Mouse (Mus musculus) heart, postnatal 0 days (tissue): Measurements from ENCODE around the gene Crisp3. TPM values are rescaled to one million over a fixed set of nuclear protein-coding genes. Genes with fewer than 3 reads are reported as not detected.

Experiments used
- polyA plus RNA-seq: library from polyadenylated mRNA; unstranded; fragments of >200 nt; fragmentation: Nextera tagmentation; extraction: Ambion mirVana; gene quantifications from 2 replicates; pipeline ENCODE4 v1.2.1, GENCODE M21; 2015
- total RNA-seq: library from RNA; depleted of rRNA; stranded (reverse); fragments of >200 nt; gene quantifications from 2 replicates; pipeline ENCODE4 v1.2.3, GENCODE M21; 2014; ENCODE audit warnings: low replicate concordance; rRNA removed

The Crisp3 gene
- total and polyA plus RNA-seq, 2 experiments from 2014 or later, result not detected

Other genes starting within 250 kb of the Crisp3 start
- not detected in 2 replicates for gene AC192777.2, start 146.8 kb downstream of the Crisp3 start, total RNA-seq
- not detected in 2 replicates for gene AC192777.2, start 146.8 kb downstream of the Crisp3 start, polyA plus RNA-seq
- gene Pgk2, start 33.6 kb downstream of the Crisp3 start, total RNA-seq, result not detected in 2 replicates
- gene Pgk2, start 33.6 kb downstream of the Crisp3 start, polyA plus RNA-seq, result not detected in 2 replicates
- not detected in 2 replicates for gene Crisp1, start 76.9 kb upstream of the Crisp3 start, total RNA-seq
- gene Crisp1, start 76.9 kb upstream of the Crisp3 start, polyA plus RNA-seq, result not detected in 2 replicates